Mouse (Mus musculus): Measurements from ENCODE around the gene Daam1.

GRCm38 (mm10) chr12:71840430-71841186 lies 9.7 kb downstream of the Daam1 start:
- TF ChIP-seq CTCF (conservative IDR thresholded peaks at IDR 0.05; ENCODE audit: low read length) (no peak), POU5F1 (IDR thresholded peaks at IDR 0.05; ENCODE audit: borderline replicate concordance, low read length) (no peak)
